Mouse (Mus musculus) lung, embryonic 15.5 days (tissue): ENCODE results near the gene Gpr158. TPM values are rescaled to one million over a fixed set of nuclear protein-coding genes. Genes with fewer than 3 reads are reported as not detected.
A peak's percentile ranks its signal among the peaks of the same experiment; 100 is the strongest.

Source experiments
- ATAC-seq: fragments of 200-750 bp; cut with Nextera tagmentation; 2 replicates; pipeline ENCODE4 v1.8.0; 2017; ENCODE audit warnings: moderate number of reproducible peaks, borderline replicate concordance; ENCODE audit not compliant: low FRiP score, low TSS enrichment; ENCODE audit errors: extremely low read depth
- H3K27ac ChIP-seq: fragments of 300-500 bp; sonication (generic); 2 replicates; pipeline ENCODE4 v1.5.1; 2015; ENCODE audit warnings: moderate library complexity, mild to moderate bottlenecking, inconsistent platforms
- H3K27me3 ChIP-seq: fragments of 300-500 bp; sonication (generic); 2 replicates; pipeline ENCODE4 v1.6.1; 2015; ENCODE audit warnings: inconsistent platforms
- H3K36me3 ChIP-seq: fragments of 300-500 bp; sonication (generic); 2 replicates; pipeline ENCODE4 v1.6.1; 2015; ENCODE audit warnings: inconsistent platforms
- H3K4me1 ChIP-seq: fragments of 300-500 bp; sonication (generic); 2 replicates; pipeline ENCODE4 v1.6.1; 2015; ENCODE audit warnings: inconsistent platforms
- H3K4me2 ChIP-seq: fragments of 300-500 bp; sonication (generic); 2 replicates; pipeline ENCODE4 v1.6.1; 2015; ENCODE audit warnings: inconsistent platforms, mild to moderate bottlenecking, moderate library complexity
- H3K4me3 ChIP-seq: fragments of 300-500 bp; sonication (generic); 2 replicates; pipeline ENCODE4 v1.5.1; 2015; ENCODE audit warnings: mild to moderate bottlenecking, inconsistent platforms
- H3K9ac ChIP-seq: fragments of 300-500 bp; sonication (generic); 2 replicates; pipeline ENCODE4 v1.6.1; 2015; ENCODE audit warnings: inconsistent platforms
- H3K9me3 ChIP-seq: fragments of 300-500 bp; sonication (generic); 2 replicates; pipeline ENCODE4 v1.6.1; 2016; ENCODE audit warnings: inconsistent platforms
- WGBS: fragments of 180-500 bp; shearing (Covaris S2); methylation state at CpG from one replicate; pipeline ENCODE4 v1.1.7; 2015; 5-methylcytosine and 5-hydroxymethylcytosine counted together
- polyA plus RNA-seq: library from polyadenylated mRNA; unstranded; fragments of >200 nt; fragmentation: Nextera tagmentation; extraction: Ambion mirVana; gene quantifications from 2 replicates; pipeline ENCODE4 v1.2.1, GENCODE M21; 2015

Gene Gpr158
- 0.02 and 0.04 TPM in 2 replicates for polyA plus RNA-seq

GRCm38 (mm10) chr2:21367345-21368111, at the start of gene Gpr158:
Gene Gpr158, plus strand, starts transcription at chr2:21367542.
- 4% methylated on average over 43 of the region's 43 CpGs for WGBS
- H3K36me3 ChIP-seq, result no peaks in the 10 kb centered on the region
- peaks cover 28% of the 10 kb centered on the region for H3K27me3 ChIP-seq
- H3K4me1 ChIP-seq, result no peaks in the 10 kb centered on the region
- peak within 1 kb of the TSS; percentile 54 for H3K4me2 ChIP-seq
- H3K9me3 ChIP-seq, result no peaks in the 10 kb centered on the region
- H3K4me3 ChIP-seq, result peak within 1 kb of the TSS; percentile 31
- peak; percentile 82; the same call in 1 of the 2 replicates for ATAC-seq
- H3K9ac ChIP-seq, result no peak within 1 kb of the TSS
- no peak within 1 kb of the TSS for H3K27ac ChIP-seq

- Histone ChIP-seq H3K27ac (no peak overlapping the region), H3K4me2 (no peak overlapping the region), H3K27me3 (no peaks in the 10 kb centered on the region), H3K9me3 (no peaks in the 10 kb centered on the region), H3K4me3 (no peak overlapping the region), H3K4me1 (no peaks in the 10 kb centered on the region), H3K36me3 (no peaks in the 10 kb centered on the region), H3K9ac (no peak overlapping the region)
- no peak for ATAC-seq
- WGBS, result 66% methylated on average over 5 of the region's 5 CpGs
These were observed 23.5 kb upstream of the Gpr158 start for GRCm38 (mm10) chr2:21343821-21344220.

GRCm38 (mm10) chr2:21368351-21369170, 1.2 kb downstream of the Gpr158 start:
- WGBS, result 16% methylated on average over 44 of the region's 44 CpGs
- Histone ChIP-seq H3K4me1 (no peaks in the 10 kb centered on the region), H3K27me3 (peaks cover 28% of the 10 kb centered on the region)

DNA sequence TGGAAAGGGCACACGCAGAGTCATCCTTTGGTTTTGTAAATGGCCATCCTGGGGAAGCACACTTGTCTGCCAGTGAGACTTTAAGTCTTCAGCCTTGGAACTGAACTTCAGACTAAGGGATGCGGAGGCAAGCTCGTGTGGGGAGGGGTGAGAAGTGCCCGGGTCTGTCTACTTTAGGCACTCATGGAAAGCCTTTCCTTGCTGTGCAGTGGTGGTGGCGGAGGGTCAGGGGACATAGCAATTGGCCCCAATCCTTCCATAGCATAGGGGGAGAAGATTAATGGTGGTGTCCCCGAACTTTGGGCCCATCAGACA, 1.8 kb downstream of the Gpr158 start:
- Histone ChIP-seq H3K4me2 (no peak overlapping the region), H3K4me3 (no peak overlapping the region), H3K36me3 (no peaks in the 10 kb centered on the region), H3K27me3 (peaks cover 28% of the 10 kb centered on the region), H3K4me1 (no peaks in the 10 kb centered on the region), H3K9ac (no peak overlapping the region), H3K9me3 (no peaks in the 10 kb centered on the region), H3K27ac (no peak overlapping the region)
- ATAC-seq, result no peak
- 45% methylated on average over 6 of the region's 6 CpGs for WGBS

More at GRCm38 (mm10) chr2:21368351-21369170, 1.2 kb downstream of the Gpr158 start:
- ATAC-seq, result peak; percentile 39; the same call in 1 of the 2 replicates
- Histone ChIP-seq H3K9me3 (no peaks in the 10 kb centered on the region), H3K4me3 (no peak overlapping the region), H3K9ac (no peak overlapping the region), H3K4me2 (no peak overlapping the region), H3K27ac (no peak overlapping the region), H3K36me3 (no peaks in the 10 kb centered on the region)

DNA sequence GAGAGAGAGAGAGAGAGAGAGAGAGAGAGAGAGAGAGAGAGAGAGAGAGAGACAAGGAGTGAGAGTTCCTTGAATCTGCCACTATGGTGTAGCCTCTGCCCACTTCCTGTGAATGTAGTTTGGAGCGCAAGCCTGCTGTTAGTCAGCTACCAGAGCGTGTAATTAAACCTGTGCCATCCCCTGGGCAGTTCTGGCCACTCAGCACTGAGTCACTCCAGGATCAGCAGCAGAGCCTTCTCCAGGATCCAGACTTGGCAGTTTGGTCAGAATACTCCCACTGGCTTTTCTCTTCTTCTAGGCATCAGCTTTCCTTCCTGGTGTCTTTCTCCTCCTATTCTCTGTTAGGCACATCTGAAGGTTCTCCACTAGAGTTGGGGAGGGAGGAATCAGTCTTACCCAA, 2.2 kb downstream of the Gpr158 start:
- H3K4me1 ChIP-seq, result no peaks in the 10 kb centered on the region
- H3K4me2 ChIP-seq, result no peak overlapping the region
- H3K36me3 ChIP-seq, result no peaks in the 10 kb centered on the region
- no peak for ATAC-seq
- no peak overlapping the region for H3K4me3 ChIP-seq
- peaks cover 28% of the 10 kb centered on the region for H3K27me3 ChIP-seq
- H3K9ac ChIP-seq, result no peak overlapping the region
- WGBS, result 59% methylated on average over 2 of the region's 2 CpGs
- H3K9me3 ChIP-seq, result no peaks in the 10 kb centered on the region
- no peak overlapping the region for H3K27ac ChIP-seq

DNA sequence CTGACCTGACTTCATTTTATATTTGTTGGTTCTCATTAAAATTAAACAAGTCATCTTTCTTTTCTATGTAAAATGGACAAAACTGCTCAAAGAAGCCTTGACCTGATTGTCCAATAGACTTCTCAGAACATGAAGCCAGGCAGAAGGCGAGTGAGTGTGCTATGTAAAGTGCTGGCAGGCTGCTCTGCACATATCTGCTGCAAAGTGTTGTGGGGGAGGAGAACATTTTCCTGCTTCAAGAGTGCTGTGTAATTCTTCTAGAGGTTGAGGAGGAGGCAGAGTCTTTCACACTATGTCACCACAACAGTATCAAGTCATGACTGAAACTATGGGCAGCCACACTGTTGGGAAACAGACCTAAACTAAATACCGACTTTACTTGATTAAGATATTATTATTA, 12.2 kb downstream of the Gpr158 start:
- Histone ChIP-seq H3K4me2 (no peak overlapping the region), H3K27me3 (no peaks in the 10 kb centered on the region), H3K4me3 (no peak overlapping the region), H3K36me3 (no peaks in the 10 kb centered on the region), H3K4me1 (no peaks in the 10 kb centered on the region), H3K9ac (no peak overlapping the region), H3K27ac (no peak overlapping the region), H3K9me3 (no peaks in the 10 kb centered on the region)
- no peak for ATAC-seq
- 68% methylated on average over 2 of the region's 2 CpGs for WGBS

- Histone ChIP-seq H3K27me3 (no peaks in the 10 kb centered on the region), H3K4me1 (no peaks in the 10 kb centered on the region), H3K9me3 (no peaks in the 10 kb centered on the region), H3K27ac (no peak overlapping the region), H3K36me3 (no peaks in the 10 kb centered on the region), H3K4me3 (no peak overlapping the region), H3K4me2 (no peak overlapping the region), H3K9ac (no peak overlapping the region)
- 15% methylated on average over 2 of the region's 2 CpGs for WGBS
- ATAC-seq, result no peak
These were observed 25.4 kb downstream of the Gpr158 start for GRCm38 (mm10) chr2:21392727-21393126.

- ATAC-seq, result no peak
- 77% methylated on average over 12 of the region's 12 CpGs for WGBS
- H3K27me3 ChIP-seq, result no peaks in the 10 kb centered on the region
- H3K4me2 ChIP-seq, result no peak overlapping the region
- H3K9me3 ChIP-seq, result no peaks in the 10 kb centered on the region
- no peak overlapping the region for H3K4me3 ChIP-seq
- no peak overlapping the region for H3K27ac ChIP-seq
- no peaks in the 10 kb centered on the region for H3K36me3 ChIP-seq
- no peaks in the 10 kb centered on the region for H3K4me1 ChIP-seq
- no peak overlapping the region for H3K9ac ChIP-seq
These were observed 30.0 kb downstream of the Gpr158 start for GRCm38 (mm10) chr2:21397347-21397746.

- no peak overlapping the region for H3K27ac ChIP-seq
- H3K27me3 ChIP-seq, result no peaks in the 10 kb centered on the region
- H3K4me2 ChIP-seq, result no peak overlapping the region
- 80% methylated on average over 3 of the region's 3 CpGs for WGBS
- no peak overlapping the region for H3K9ac ChIP-seq
- no peak overlapping the region for H3K4me3 ChIP-seq
- ATAC-seq, result no peak
- H3K4me1 ChIP-seq, result no peaks in the 10 kb centered on the region
- H3K9me3 ChIP-seq, result no peaks in the 10 kb centered on the region
- no peaks in the 10 kb centered on the region for H3K36me3 ChIP-seq
These were observed 32.3 kb downstream of the Gpr158 start for GRCm38 (mm10) chr2:21399657-21400056.

- H3K27ac ChIP-seq, result no peak overlapping the region
- H3K9me3 ChIP-seq, result no peaks in the 10 kb centered on the region
- no peaks in the 10 kb centered on the region for H3K4me1 ChIP-seq
- no peak for ATAC-seq
- H3K4me2 ChIP-seq, result no peak overlapping the region
- H3K36me3 ChIP-seq, result no peaks in the 10 kb centered on the region
- 82% methylated on average over 3 of the region's 3 CpGs for WGBS
- no peaks in the 10 kb centered on the region for H3K27me3 ChIP-seq
- no peak overlapping the region for H3K4me3 ChIP-seq
- H3K9ac ChIP-seq, result no peak overlapping the region
These were observed 38.3 kb downstream of the Gpr158 start for GRCm38 (mm10) chr2:21405617-21406016.

- Histone ChIP-seq H3K9ac (no peak overlapping the region), H3K4me2 (no peak overlapping the region), H3K9me3 (no peaks in the 10 kb centered on the region), H3K4me1 (no peaks in the 10 kb centered on the region), H3K27ac (no peak overlapping the region), H3K27me3 (no peaks in the 10 kb centered on the region), H3K36me3 (no peaks in the 10 kb centered on the region), H3K4me3 (no peak overlapping the region)
- WGBS, result 86% methylated on average over 2 of the region's 2 CpGs
- ATAC-seq, result no peak
These were observed 40.2 kb downstream of the Gpr158 start for GRCm38 (mm10) chr2:21407443-21407985.

DNA sequence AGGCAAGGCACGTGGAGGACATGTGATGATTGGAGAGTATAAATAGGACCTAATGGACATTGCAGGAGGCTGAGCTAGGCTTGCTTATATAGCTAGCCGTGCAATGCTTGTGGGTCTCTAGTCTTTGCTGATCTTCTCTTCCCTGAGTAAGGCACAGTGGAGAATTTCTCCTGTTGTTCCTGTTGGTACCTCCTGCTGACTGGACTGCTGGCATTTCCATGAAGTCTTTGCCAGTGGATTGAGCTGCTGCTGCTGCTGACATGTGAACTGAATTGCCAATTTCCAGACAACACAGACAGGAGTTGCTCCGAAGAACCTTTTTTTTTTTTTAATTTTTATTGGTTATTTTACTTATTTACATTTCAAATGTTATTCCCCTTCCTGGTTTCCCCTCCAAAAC, 41.5 kb downstream of the Gpr158 start:
- WGBS, result 69% methylated on average over 3 of the region's 3 CpGs
- Histone ChIP-seq H3K9ac (no peak overlapping the region), H3K36me3 (no peaks in the 10 kb centered on the region), H3K4me2 (no peak overlapping the region), H3K4me1 (no peaks in the 10 kb centered on the region), H3K27ac (no peak overlapping the region), H3K27me3 (no peaks in the 10 kb centered on the region), H3K9me3 (no peaks in the 10 kb centered on the region), H3K4me3 (no peak overlapping the region)
- no peak for ATAC-seq
